Mouse (Mus musculus) embryonic fibroblast, embryonic 13.5 days (primary cell): ENCODE measurements around the gene Ppm1h. TPM values are rescaled to one million over a fixed set of nuclear protein-coding genes. Genes with fewer than 3 reads are reported as not detected.

ENCODE experiments used
- H3K27ac ChIP-seq: 2 replicates; pipeline ENCODE4 v1.5.1; 2012; ENCODE audit warnings: low read length, control low read depth, inconsistent platforms; ENCODE audit not compliant: insufficient read depth
- H3K4me1 ChIP-seq: 2 replicates; pipeline ENCODE4 v1.6.1; 2011; ENCODE audit warnings: low read length; ENCODE audit not compliant: control insufficient read depth, insufficient read depth
- H3K4me3 ChIP-seq: 2 replicates; pipeline ENCODE4 v1.5.1; 2011; ENCODE audit warnings: mild to moderate bottlenecking, control low read depth, low read length; ENCODE audit not compliant: insufficient read depth
- CTCF ChIP-seq: IDR thresholded peaks from 2 replicates; pipeline ENCODE4 v1.5.1; 2011; ENCODE audit warnings: mild to moderate bottlenecking, control low read depth, low read length, moderate library complexity, borderline replicate concordance; ENCODE audit not compliant: insufficient read depth
- POLR2A ChIP-seq: IDR thresholded peaks from 2 replicates; pipeline ENCODE4 v1.6.1; 2011; ENCODE audit warnings: low read depth, mild to moderate bottlenecking, control low read depth, low read length, moderate library complexity
- polyA plus RNA-seq: library from polyadenylated mRNA; stranded (reverse); fragments of >200 nt; gene quantifications from 2 replicates; pipeline ENCODE4 v1.2.4, GENCODE M21; 2011; ENCODE audit warnings: low read depth; ENCODE audit not compliant: missing spikeins, insufficient read length

Gene Ppm1h
- polyA plus RNA-seq, 1 experiment: 4.5 TPM

DNA sequence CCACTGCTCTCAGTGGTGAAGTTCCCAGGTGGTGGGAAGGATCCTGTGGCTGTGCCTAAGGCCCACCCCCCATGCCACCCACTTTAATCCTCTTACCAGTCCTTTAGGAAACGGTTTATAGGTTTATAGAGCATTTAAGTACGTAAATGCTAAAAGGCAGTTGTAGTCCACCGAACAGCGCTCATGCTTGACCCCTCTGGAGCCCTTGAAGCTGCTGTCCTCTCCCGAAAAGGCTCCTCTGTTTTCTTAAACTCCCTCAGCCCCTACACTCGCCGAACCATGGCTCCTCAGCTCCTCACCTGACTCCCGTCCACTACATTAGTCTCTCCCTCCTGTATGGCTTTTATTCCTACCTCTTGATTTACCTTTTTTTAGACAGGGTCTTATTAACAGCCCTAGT is 131.3 kb downstream of the Ppm1h start:
- H3K27ac ChIP-seq: no peak overlapping the region
- peaks cover 6% of the 10 kb centered on the region for H3K4me1 ChIP-seq
- H3K4me3 ChIP-seq: no peak overlapping the region
- TF ChIP-seq POLR2A: no peak
- no peak for TF ChIP-seq CTCF

DNA sequence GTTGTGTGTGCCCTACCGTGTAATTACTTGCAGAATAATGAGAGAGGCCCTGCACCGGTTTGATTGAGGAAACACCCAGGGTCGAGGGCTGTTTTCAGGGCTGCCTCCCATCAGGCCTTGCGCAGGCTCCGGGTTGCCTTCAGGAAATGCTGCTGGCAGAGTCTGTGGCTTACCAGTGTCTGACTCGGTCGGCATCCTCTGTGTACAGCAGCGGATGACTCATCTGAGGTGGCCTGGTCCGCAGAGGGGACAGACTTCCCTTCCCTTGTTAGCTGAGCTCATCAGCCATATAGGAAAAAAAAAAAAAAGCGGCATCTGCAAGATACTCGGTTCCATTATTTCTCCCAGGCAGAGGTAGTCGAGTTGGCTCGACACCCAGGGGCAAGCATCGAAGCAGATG is 136.5 kb downstream of the Ppm1h start:
- Histone ChIP-seq H3K27ac (no peak overlapping the region), H3K4me1 (no peaks in the 10 kb centered on the region; the same call in none of the 2 replicates)
- no peak for TF ChIP-seq POLR2A
- TF ChIP-seq CTCF: no peak

DNA sequence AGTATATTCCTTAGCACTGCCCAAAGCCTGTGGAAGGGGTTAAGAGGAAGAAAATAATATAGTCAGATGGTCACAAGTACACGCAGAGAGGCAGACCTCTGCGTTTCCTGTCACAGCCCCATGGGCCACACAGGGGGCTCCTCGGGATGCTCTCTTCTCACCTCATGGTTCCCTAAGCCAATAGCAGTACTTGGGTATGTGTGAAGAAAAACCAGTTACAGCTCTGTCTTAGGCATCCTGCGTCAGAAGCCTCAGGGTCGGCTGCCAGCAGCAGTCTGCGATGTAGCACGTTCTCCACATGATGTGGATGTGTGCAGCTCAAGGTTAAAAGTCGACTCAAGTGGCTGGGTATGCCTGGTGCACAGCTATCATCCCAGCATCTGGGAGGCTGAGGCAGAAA is 139.2 kb downstream of the Ppm1h start:
- Histone ChIP-seq H3K27ac (no peak overlapping the region), H3K4me3 (no peak overlapping the region), H3K4me1 (no peaks in the 10 kb centered on the region; the same call in none of the 2 replicates)
- TF ChIP-seq POLR2A (no peak), CTCF (no peak)

More for the DNA sequence above, 136.5 kb downstream of the Ppm1h start:
- H3K4me3 ChIP-seq: no peak overlapping the region

DNA sequence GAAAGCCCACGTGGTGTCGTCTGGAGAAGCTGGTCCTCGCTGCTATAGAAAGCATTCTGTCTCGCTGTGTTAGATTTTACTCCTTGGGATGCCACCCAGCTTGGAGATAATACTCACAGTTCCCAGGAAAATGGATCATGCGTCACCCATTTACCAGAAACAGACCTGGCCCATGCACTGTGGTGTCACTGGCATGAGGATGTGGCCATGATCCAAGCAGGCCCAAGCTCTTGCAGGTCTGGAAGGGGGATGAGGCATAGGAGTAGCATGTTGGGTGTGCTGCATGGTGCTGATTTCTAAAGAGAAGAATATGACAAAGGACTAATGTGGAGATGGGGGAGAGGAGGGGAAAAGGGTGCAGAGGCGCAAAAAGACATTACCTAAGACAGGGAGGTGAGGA is 141.2 kb downstream of the Ppm1h start:
- TF ChIP-seq CTCF (no peak), POLR2A (no peak)
- no peak overlapping the region for H3K4me3 ChIP-seq
- H3K4me1 ChIP-seq: no peaks in the 10 kb centered on the region; the same call in none of the 2 replicates
- H3K27ac ChIP-seq: no peak overlapping the region

DNA sequence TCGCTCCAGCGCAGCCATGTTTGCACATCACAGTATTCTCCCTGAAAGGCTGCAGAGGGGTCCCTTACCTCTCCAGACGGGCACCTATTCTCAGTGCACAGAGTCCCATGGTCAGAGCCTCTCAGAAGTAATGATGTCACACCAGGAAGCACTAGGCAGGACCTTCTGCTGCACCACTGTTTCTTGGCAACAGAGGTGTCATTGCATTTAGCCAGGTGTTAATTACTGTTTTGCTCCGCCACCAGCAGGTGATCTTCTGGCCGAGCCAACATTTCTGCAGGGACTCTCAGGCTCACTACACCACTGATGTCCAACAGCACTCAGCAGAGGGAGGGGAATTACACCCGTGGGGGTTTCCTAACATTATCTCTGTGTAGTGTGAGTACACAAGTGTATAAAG is 143.0 kb downstream of the Ppm1h start:
- no peak overlapping the region for H3K4me3 ChIP-seq
- no peak overlapping the region for H3K27ac ChIP-seq
- TF ChIP-seq CTCF: no peak
- TF ChIP-seq POLR2A: no peak
- no peaks in the 10 kb centered on the region; the same call in 1 of the 2 replicates for H3K4me1 ChIP-seq

DNA sequence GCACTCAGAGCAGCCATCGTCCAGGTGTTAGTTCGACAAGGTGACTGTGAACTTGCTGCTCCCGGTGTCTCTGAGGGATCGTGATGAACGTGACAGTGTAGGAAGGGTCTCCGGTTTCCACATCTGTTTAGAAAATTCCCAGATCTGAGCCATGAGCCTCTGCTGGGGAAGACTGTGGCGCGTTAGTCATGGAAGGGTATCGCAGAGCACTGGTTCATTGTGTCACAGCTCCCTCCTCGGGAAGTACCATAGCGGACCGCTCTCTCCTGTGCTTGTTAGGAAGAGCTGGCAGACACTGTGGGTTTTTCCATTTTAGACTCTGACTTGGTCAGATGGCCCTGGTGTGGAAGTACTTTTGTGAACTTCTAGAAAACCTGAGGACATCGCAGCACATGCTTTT is 145.1 kb downstream of the Ppm1h start:
- no peak overlapping the region for H3K27ac ChIP-seq
- TF ChIP-seq CTCF: no peak
- TF ChIP-seq POLR2A: no peak
- H3K4me1 ChIP-seq: peaks cover 6% of the 10 kb centered on the region; the same call in 1 of the 2 replicates
- H3K4me3 ChIP-seq: no peak overlapping the region

DNA sequence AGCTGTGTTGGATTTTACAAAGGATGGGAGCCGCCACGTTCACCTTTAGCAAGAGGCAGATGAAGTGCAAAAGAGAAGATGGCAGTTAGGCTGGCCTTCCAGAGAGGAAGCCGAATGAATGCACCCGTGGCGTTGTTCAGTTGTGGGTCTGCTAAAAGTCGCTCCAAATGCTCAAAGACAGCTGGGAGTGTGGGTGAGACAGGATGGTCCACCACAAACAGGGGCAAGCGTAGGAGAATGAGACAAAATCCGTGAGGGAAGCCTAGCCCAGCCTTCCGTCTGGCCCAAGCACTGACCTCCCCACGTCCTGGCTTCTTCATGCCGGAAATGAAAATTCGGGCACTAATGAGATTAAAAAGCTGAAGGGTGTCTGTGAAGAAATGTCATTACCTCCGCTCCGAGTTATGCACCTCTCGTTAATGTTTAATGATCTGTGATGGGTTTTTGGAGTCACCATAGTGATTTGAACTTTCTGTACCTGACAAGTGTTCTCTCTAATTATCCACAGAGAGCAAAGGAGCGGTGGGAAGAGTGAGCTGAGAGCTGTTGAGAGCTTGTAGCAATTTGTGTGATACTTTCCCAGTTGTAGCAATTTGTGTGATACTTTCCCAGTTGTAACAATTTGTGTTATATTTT is 148.3 kb downstream of the Ppm1h start:
- H3K27ac ChIP-seq: no peak overlapping the region
- H3K4me3 ChIP-seq: no peak overlapping the region
- H3K4me1 ChIP-seq: peaks cover 15% of the 10 kb centered on the region; the same call in 1 of the 2 replicates
- no peak for TF ChIP-seq CTCF

DNA sequence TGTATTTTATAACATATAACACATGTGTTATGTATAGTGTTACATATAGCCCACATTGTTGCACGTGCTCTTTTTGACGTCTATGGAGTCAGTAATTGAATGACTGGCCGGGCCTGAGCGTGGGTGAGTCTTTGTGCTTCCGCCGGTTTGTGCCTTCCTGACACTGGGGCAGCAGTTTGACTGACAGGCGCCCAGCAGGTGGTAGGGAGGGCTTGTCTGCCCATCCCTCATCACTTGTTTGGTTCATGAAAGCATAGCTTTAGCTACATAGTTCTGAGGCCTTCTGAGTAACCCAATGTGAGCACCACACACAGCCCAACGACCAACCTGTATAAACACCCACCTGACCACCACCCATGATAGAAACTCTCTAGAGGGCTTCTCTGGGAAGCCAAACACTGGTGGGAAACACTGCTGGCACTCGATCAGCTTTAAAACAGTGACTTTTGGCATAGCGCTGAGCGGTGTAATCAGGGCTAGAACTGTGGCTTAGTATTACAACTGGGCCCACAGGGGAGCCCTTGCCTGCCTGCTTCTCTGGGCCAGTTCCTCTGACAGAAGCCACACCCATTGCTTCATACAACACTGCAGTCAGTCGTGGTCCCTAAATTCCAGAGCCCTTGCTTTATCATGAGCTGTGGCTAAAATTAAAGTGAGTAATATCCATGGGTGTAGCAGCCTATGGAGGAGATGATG is 149.3 kb downstream of the Ppm1h start:
- no peak for TF ChIP-seq POLR2A
- no peak for TF ChIP-seq CTCF
- peak overlapping the region; percentile 2; the same call in 1 of the 2 replicates for H3K27ac ChIP-seq
- H3K4me1 ChIP-seq: peaks cover 15% of the 10 kb centered on the region; the same call in 1 of the 2 replicates
- no peak overlapping the region for H3K4me3 ChIP-seq

DNA sequence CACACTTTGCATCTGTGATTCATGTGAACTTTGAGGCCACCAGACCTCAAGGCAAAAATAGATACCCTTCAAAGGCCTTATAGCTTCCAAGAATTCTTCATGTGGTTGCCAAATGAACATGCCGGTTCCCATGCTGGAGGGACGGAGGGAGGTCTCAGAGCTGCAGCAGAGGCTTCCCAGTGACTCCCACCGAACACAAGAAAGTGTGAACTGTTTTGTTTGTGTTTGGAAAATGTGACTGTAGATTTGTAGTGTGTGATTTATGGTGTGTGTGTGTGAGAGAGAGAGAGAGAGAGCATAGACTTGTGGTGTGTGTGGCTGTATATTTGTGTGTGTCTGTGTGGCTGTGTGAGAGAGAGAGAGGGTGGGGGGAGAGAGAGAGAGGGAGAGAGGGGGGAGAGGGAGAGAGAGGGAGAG is 151.2 kb downstream of the Ppm1h start:
- Histone ChIP-seq H3K27ac (peak overlapping the region; percentile 56), H3K4me1 (peaks cover 15% of the 10 kb centered on the region; the same call in 1 of the 2 replicates), H3K4me3 (no peak overlapping the region)
- no peak for TF ChIP-seq CTCF
- TF ChIP-seq POLR2A: no peak

DNA sequence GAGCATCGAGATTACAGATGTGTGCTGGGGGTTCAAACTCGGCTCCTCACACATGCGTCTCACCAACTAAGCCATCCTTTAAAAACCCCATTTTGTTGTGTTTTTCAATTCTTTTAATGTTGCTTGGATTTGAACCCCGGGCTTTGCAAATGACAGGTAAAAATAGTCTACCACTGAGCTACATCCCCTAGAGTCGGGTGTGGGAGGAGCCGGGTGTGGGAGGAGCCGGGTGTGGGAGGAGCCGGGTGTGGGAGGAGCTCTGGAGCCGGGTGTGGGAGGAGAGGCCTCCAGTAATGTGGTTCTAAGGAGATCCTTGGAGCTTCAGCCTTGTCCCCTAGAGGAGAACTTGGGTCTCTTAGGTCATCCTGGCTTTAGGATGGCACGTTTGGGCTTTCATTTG is 152.1 kb downstream of the Ppm1h start:
- Histone ChIP-seq H3K27ac (no peak overlapping the region), H3K4me1 (peaks cover 15% of the 10 kb centered on the region; the same call in 1 of the 2 replicates), H3K4me3 (no peak overlapping the region)
- TF ChIP-seq POLR2A (no peak), CTCF (no peak)
